Mouse (Mus musculus) intestine, postnatal 0 days (tissue): ENCODE measurements at regions not wholly inside any gene's neighbourhood (a gene's known extent, or its start where the extent isn't known, plus 50 kb on each side); places are given as distances from the start of the nearest gene placed in this dataset.

Experiments
- ATAC-seq: fragments of 200-750 bp; cut with Nextera tagmentation; 2 replicates; pipeline ENCODE4 v1.8.0; 2017; ENCODE audit warnings: mild to moderate bottlenecking, moderate TSS enrichment, moderate library complexity
- H3K27ac ChIP-seq: fragments of 300-500 bp; sonication (generic); 2 replicates; pipeline ENCODE4 v1.5.1; 2014; ENCODE audit warnings: mild to moderate bottlenecking, low read depth, low read length, moderate library complexity
- H3K27me3 ChIP-seq: fragments of 300-500 bp; sonication (generic); replicated peaks from 2 replicates; pipeline ENCODE4 v1.6.1; 2014; ENCODE audit warnings: low read length, mixed read lengths; ENCODE audit not compliant: control insufficient read depth, insufficient read depth
- H3K36me3 ChIP-seq: fragments of 300-500 bp; sonication (generic); 2 replicates; pipeline ENCODE4 v1.6.1; 2014; ENCODE audit warnings: mild to moderate bottlenecking, moderate library complexity; ENCODE audit not compliant: control insufficient read depth, insufficient read depth
- H3K4me1 ChIP-seq: fragments of 300-500 bp; sonication (generic); replicated peaks from 2 replicates; pipeline ENCODE4 v1.6.1; 2014; ENCODE audit warnings: antibody characterized with exemption, low read length, mixed read lengths; ENCODE audit not compliant: control insufficient read depth, insufficient read depth
- H3K4me2 ChIP-seq: fragments of 300-500 bp; sonication (generic); replicated peaks from 2 replicates; pipeline ENCODE4 v1.6.1; 2014; ENCODE audit warnings: low read depth, mild to moderate bottlenecking, moderate library complexity
- H3K4me3 ChIP-seq: fragments of 300-500 bp; sonication (generic); 2 replicates; pipeline ENCODE4 v1.5.1; 2014; ENCODE audit warnings: low read depth, low read length
- H3K9ac ChIP-seq: fragments of 300-500 bp; sonication (generic); 2 replicates; pipeline ENCODE4 v1.6.1; 2014; ENCODE audit warnings: mild to moderate bottlenecking, low read depth, low read length
- H3K9me3 ChIP-seq: fragments of 300-500 bp; sonication (generic); 2 replicates; pipeline ENCODE4 v1.6.1; 2016; ENCODE audit warnings: mixed run types; ENCODE audit not compliant: control insufficient read depth
- CTCF ChIP-seq: sonication (generic); IDR thresholded peaks from 2 replicates; pipeline ENCODE4 v1.5.1; 2016; ENCODE audit warnings: low read depth, mild to moderate bottlenecking, control low read depth, antibody characterized with exemption, moderate library complexity
- WGBS: fragments of 180-500 bp; shearing (Covaris S2); extraction: QIAGEN DNeasy Blood & Tissue Kit; methylation state at CpG from one replicate; pipeline ENCODE4 v1.1.7; 2014; 5-methylcytosine and 5-hydroxymethylcytosine counted together

DNA sequence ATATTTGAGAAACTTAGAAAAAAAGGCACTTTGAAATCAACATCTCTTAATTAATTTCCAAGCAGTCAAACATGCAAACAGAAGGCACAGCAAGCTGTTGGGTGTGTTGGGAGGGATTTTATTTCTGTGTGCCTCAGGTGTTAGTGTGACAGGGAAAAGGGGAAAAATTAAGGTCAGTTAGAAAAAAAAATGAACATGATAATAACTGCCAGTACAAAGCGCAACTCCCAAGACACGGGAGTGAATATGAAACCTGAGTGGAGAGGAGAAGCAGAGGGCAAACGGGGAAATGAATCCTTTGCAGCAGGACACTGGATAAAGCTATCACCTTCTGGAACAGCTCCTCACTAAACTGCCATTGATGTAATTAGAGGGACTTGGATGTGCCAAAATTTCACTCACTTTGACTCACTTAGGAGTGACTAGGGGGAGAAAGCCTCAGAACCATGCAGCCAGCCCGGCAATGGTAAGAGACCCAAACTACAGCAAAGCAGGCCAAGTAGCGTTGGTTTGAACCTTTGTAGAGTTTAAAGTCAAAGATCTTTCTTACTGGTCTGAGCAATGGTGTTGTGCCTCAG lies 211.0 kb downstream of the Olfr1505 start:
- no peaks in the 10 kb centered on the region for H3K9me3 ChIP-seq
- 52% methylated on average over 5 of the region's 5 CpGs for WGBS

GRCm38 (mm10) chr19:14124986-14125385 lies 211.7 kb downstream of the Olfr1505 start:
- Histone ChIP-seq H3K9me3 (no peaks in the 10 kb centered on the region), H3K27me3 (no peaks in the 10 kb centered on the region), H3K36me3 (no peaks in the 10 kb centered on the region), H3K4me2 (no peak overlapping the region), H3K4me3 (no peak overlapping the region), H3K27ac (no peak overlapping the region), H3K4me1 (no peaks in the 10 kb centered on the region), H3K9ac (no peak overlapping the region)
- ATAC-seq: no peak
- WGBS: 78% methylated on average over 5 of the region's 5 CpGs
- TF ChIP-seq CTCF: no peak

More for the DNA sequence above, 211.0 kb downstream of the Olfr1505 start:
- no peak for ATAC-seq
- Histone ChIP-seq H3K27me3 (no peaks in the 10 kb centered on the region), H3K4me1 (no peaks in the 10 kb centered on the region), H3K4me2 (no peak overlapping the region), H3K4me3 (no peak overlapping the region), H3K9ac (no peak overlapping the region), H3K27ac (no peak overlapping the region), H3K36me3 (no peaks in the 10 kb centered on the region)
- no peak for TF ChIP-seq CTCF

- TF ChIP-seq CTCF: no peak
- Histone ChIP-seq H3K4me1 (no peaks in the 10 kb centered on the region), H3K27ac (no peak overlapping the region), H3K9me3 (no peaks in the 10 kb centered on the region), H3K9ac (no peak overlapping the region), H3K36me3 (no peaks in the 10 kb centered on the region), H3K27me3 (no peaks in the 10 kb centered on the region), H3K4me2 (no peak overlapping the region), H3K4me3 (no peak overlapping the region)
- WGBS: 61% methylated on average over 8 of the region's 8 CpGs
- ATAC-seq: no peak
Observed at GRCm38 (mm10) chr19:14128397-14129209, 215.3 kb downstream of the Olfr1505 start.

DNA sequence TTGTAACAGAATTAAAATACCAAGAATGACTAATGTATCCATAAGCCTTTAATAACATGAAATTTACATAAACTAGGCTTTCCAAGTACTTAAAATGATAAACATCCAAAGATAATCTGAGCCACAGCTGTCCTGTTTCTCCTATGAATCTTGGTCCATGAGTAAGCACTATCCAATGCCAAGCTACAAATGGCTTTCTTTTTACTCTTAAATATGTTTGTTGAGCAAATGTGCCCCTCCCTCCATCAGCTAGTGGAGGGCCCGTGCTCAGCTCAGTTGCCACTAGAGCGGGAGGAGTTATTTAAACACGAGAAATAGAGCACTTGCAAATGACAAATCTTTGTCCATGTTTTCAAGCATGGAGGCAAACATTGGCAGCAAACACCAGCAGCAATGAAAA lies 247.9 kb downstream of the Olfr1505 start:
- H3K36me3 ChIP-seq: no peaks in the 10 kb centered on the region
- 0 out of 2 replicates have a peak, but pooled peaks cover 3% of the 10 kb centered on the region for H3K27me3 ChIP-seq
- no peak overlapping the region for H3K27ac ChIP-seq
- 19% methylated on average over 3 of the region's 3 CpGs for WGBS
- no peak overlapping the region for H3K9ac ChIP-seq
- no peak overlapping the region for H3K4me3 ChIP-seq
- no peak for ATAC-seq
- no peak for TF ChIP-seq CTCF
- H3K4me2 ChIP-seq: no peak overlapping the region
- H3K9me3 ChIP-seq: no peaks in the 10 kb centered on the region
- H3K4me1 ChIP-seq: no peaks in the 10 kb centered on the region

- WGBS: 43% methylated on average over 4 of the region's 4 CpGs
- no peak overlapping the region for H3K9ac ChIP-seq
- no peak overlapping the region for H3K4me2 ChIP-seq
- TF ChIP-seq CTCF: no peak
- H3K9me3 ChIP-seq: no peaks in the 10 kb centered on the region
- ATAC-seq: no peak
- H3K27ac ChIP-seq: no peak overlapping the region
- H3K4me1 ChIP-seq: no peaks in the 10 kb centered on the region
- no peaks in the 10 kb centered on the region for H3K36me3 ChIP-seq
- no peak overlapping the region for H3K4me3 ChIP-seq
- H3K27me3 ChIP-seq: 0 out of 2 replicates have a peak, but pooled peaks cover 3% of the 10 kb centered on the region
Observed at GRCm38 (mm10) chr19:14162773-14163172, 249.4 kb downstream of the Olfr1505 start.

DNA sequence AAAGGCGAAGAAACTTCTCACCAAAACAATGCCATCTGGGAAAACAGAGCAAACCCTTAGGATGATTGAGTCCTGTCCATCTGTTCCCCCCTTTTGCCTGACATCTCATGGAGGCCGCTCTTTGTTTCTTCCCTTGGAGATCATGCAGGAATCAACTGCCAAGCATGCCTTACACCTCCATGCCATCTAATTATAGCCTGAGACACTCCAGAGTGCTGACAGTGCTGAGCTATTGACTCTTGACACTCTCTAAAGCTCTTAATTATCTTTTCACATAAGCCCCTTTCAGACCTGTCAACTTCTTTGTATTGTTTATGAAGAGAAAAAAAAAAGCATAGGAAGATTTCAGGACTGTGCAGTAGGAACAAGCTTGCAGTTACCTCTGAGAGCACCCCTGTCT lies 252.4 kb downstream of the Olfr1505 start:
- no peak overlapping the region for H3K4me2 ChIP-seq
- 78% methylated on average over 2 of the region's 2 CpGs for WGBS
- no peak overlapping the region for H3K27ac ChIP-seq
- H3K9ac ChIP-seq: no peak overlapping the region
- no peak for ATAC-seq
- H3K27me3 ChIP-seq: 0 out of 2 replicates have a peak, but pooled peaks cover 6% of the 10 kb centered on the region
- no peaks in the 10 kb centered on the region for H3K9me3 ChIP-seq
- H3K36me3 ChIP-seq: no peaks in the 10 kb centered on the region
- H3K4me3 ChIP-seq: no peak overlapping the region
- H3K4me1 ChIP-seq: no peaks in the 10 kb centered on the region
- TF ChIP-seq CTCF: no peak
